Mouse (Mus musculus) adrenal gland (tissue): ENCODE data around the gene Pcgf6.

ENCODE experiments used
- intact Hi-C: fragments of 180-260 bp; cut with DNase I; formaldehyde crosslinking; loops from one replicate; pipeline ENCODE4 v1.15.1; 2025

The Pcgf6 gene

GRCm38 (mm10) chr19:47031770-47032169 lies 18.9 kb downstream of the Pcgf6 start:
- intact Hi-C loops, result no loop called here

- intact Hi-C loops, result no loop called here
Observed at GRCm38 (mm10) chr19:47029796-47030195, 20.9 kb downstream of the Pcgf6 start.

DNA sequence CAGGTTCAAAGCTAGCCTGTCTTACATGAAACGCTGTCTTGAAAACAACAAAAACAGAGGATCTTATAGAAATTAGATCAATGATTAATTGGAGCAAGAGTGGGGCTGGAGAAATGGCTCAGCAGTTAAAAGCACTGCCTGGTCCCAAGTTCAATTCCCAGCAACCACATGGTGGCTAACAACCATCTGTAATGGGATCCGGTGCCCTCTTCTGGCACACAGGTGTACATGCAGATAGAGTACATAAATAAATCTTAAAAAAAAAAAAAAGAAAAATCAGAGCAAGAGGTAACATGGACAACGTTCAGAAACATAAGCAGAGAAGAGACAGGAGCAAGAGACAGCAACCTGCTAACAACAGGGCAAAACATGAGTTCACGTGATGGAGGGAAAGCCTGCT lies 24.2 kb downstream of the Pcgf6 start:
- intact Hi-C loops, result no loop called here

DNA sequence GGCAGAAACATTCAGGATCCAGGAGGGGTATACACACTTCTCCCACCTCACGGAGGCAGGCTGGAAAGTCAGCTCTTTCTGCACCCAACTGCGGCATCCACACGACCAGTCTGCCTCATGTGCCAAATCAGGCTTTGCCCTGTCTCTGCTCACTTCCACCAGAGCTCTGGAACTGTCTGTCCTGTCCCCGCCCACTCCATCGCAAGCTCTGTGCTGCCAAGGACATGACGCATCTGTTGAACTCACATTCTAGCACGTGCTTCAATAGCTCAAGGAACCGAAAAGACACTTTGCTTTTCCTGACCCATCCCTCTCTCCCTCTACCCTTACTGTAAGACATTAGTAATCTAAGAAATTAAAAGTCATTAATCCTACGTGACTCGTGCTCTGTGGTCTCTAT lies 25.8 kb downstream of the Pcgf6 start:
- intact Hi-C loops, result no loop called here

- intact Hi-C loops, result no loop called here
Observed at GRCm38 (mm10) chr19:47023546-47023945, 27.2 kb downstream of the Pcgf6 start.

DNA sequence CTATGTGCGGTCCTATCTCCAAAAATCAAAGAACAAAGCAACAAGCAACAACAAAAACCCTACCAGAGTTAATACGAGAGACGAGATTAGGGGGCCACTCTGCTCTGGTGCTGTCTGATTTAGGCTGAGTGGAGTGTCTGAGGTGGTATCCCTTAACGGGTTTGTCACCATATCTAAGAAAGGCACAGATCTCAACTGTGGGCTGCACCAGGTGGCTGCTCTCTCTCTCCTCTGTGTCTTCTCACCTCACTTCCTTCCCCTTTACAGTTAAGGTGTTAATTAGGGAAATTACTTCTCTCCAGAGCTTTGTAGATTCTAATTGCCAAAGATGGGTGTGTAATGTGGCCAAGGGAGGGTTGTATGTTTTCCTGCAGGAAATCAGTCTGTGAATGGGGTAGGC lies 28.0 kb downstream of the Pcgf6 start:
- intact Hi-C loops, result no loop called here

- intact Hi-C loops, result no loop called here
Observed at GRCm38 (mm10) chr19:47019326-47019725, 31.4 kb downstream of the Pcgf6 start.

DNA sequence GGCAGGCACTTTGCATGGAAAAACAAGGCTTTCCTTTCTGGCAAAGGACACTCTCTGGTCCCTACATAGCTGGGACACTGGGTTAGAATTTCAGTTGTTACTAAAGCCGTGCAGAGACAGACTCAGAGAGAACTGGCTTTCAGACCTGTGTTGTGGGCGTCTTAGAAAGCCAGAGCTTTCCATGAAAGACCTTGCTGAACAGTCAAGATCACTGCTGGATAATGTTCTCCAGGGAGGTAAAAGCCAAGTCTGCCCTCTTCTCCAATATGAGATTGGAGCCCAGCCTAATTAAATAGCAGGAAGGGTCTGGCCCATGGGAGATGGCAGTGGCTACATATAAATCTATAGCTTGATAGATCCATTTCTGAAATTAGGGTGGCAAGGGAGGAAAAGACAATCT lies 32.4 kb downstream of the Pcgf6 start:
- intact Hi-C loops, result no loop called here

DNA sequence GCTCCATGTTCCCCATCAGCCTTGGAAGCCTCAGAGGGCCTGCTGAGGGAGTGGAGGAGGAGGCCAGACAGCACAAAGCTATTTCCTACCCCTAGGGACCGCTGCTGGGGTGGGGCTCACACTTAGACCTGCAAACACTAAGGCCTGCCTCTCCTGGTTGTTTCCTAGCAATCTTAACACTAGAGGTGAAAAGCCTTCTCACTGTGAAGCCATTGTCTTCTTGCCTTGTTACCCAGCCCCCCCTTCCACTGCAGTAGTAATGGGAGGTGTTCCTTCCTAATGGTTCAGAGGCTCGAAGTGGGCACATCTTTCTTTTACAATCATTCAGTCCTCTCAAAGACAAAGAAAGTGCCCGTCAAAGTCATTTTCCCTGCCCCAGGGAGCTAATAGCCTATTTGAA lies 32.9 kb downstream of the Pcgf6 start:
- intact Hi-C loops, result no loop called here

DNA sequence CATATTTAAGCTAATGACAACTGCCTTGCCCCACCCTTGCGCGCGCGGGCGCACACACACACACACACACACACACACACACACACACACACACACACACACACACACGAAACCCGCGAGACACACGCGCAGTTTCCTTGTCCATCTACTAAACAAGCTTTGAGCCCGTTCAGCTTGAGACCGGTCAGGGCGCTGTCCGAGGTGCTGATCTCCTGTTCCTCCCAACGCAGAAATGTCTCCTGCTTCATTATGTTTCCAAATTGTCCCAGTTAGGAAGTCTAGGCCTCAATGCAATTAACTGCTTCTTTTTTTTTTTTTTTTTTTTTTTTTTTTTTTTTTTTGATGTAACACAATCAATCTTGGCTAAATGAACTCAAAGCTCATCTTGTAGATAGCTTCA lies 34.2 kb downstream of the Pcgf6 start:
- intact Hi-C loops, result no loop called here

DNA sequence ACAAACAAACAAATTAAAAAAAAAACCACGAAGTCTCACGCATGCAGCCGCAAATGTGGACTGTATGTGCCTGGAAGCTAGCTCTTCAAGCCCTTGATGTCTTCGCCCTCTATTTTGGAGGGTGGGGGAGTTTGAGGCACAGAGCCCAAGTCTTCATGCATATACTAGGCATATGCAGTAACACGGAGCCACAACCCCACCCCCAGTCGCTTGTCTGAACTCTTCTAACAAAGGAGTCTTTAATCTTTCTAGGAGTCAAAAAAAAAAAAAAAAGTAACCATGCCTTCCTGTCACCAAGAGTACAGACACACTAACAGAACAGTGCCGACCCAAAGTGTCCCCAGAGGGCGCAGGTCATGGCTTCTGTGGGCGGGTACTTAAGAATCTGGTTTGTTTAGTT lies 34.7 kb downstream of the Pcgf6 start:
- intact Hi-C loops, result no loop called here

DNA sequence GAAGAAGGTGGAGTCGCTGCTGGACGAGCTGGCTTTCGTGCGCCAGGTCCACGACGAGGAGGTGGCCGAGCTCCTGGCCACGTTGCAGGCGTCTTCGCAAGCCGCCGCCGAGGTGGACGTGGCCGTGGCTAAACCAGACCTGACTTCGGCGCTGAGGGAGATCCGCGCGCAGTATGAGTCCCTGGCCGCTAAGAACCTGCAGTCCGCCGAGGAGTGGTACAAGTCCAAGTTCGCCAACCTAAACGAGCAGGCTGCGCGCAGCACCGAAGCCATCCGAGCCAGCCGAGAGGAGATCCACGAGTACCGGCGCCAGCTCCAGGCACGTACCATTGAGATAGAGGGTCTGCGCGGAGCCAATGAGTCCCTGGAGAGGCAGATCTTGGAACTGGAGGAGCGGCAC lies 35.3 kb downstream of the Pcgf6 start:
- intact Hi-C loops, result no loop called here

DNA sequence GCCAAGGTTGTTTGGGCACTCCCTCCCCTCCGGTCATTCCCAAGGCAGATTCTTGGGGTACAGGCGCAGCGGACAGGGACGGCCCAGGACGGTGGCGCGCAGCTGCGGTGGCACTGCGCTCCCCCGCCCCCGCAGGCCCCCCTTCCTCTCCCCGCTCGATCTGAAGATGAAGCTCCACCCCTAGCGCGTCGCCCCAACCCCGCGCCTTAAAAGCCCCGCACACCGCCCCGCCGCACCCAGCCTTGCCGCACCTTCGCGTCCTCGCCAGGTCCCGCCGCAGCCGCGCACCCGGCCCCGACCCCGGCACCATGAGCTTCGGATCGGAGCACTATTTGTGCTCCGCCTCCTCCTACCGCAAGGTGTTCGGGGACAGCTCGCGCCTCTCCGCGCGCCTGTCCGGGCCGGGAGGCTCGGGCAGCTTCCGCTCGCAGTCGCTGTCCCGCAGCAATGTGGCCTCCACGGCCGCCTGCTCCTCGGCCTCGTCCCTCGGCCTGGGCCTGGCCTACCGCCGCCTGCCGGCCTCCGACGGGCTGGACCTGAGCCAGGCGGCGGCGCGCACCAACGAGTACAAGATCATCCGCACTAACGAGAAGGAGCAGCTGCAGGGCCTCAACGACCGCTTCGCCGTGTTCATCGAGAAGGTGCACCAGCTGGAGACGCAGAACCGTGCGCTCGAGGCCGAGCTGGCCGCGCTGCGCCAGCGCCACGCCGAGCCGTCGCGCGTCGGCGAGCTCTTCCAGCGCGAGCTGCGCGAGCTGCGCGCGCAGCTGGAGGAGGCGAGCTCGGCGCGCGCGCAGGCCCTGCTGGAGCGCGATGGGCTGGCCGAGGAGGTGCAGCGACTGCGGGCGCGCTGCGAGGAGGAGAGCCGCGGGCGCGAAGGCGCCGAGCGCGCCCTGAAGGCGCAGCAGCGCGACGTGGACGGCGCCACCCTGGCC lies 36.0 kb downstream of the Pcgf6 start, which contains the start of the genes Ina and Nt5c2:
Ina (plus strand) TSS at position 252 of the 935 bp plus-strand sequence.
Nt5c2 (minus strand) TSS at position 707 of the 935 bp plus-strand sequence.
- intact Hi-C loops, result no loop called here

- intact Hi-C loops, result no loop called here
Observed at GRCm38 (mm10) chr19:47014159-47014446, 36.6 kb downstream of the Pcgf6 start.

DNA sequence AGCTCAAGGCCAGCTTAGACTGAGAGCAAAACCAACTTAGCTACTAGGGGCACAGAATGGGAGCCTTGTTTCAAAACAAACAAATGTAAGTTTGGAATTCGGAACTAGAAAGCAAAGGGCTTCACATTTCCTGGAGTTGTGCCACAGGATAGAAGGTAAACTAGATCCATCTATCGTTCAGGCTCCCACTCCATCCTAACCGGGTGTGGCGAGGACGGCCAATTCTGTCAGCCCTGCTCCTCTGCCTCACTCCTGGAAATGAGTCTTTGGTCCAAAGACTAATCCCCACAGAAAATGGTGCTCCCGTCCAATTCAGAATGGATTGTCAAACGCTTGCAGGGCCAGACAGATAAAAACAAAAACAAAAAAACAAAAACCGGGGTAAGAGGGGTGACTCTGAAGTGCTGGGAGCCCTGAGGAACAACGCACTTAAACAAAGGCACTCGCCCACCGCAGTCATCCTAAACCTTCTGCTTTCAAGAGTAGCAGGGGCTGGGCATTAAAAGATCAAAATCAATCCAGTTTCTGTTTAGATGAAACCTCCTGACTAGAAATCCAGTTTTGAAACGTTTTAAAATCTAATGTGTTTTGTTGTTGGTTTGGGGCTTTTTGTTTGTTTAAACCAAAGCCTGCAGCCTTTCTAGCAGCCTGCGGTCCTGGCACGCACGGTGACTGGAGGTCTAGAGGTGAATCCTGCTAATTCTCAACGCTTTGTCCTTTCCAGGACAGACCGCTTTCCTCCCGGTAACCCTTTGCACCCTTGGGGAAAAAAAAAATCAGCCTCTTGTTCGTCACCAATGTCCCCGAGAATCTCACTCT lies 37.2 kb downstream of the Pcgf6 start:
- intact Hi-C loops, result no loop called here

- intact Hi-C loops, result no loop called here
Observed at GRCm38 (mm10) chr19:47012521-47013130, 38.1 kb downstream of the Pcgf6 start.

GRCm38 (mm10) chr19:47009943-47010342 lies 40.8 kb downstream of the Pcgf6 start:
- intact Hi-C loops, result no loop called here

DNA sequence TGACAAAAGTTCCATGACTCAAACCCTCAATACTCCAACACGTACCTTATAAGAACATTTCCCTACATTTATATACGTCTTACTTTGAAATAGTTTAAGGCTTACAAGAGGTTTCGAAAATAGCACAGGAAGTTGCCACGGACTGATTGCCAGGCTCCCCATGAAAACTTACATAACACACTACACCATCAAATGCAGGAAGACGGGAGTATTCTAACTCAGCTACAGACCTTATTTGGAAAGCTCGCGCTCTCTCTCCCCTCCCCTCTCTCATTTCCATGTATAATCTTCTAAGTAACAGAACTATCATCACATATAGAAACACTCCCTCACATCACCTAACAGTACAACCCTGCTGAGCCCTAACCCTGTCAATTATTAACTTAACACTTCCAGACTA lies 41.3 kb downstream of the Pcgf6 start:
- intact Hi-C loops, result no loop called here

DNA sequence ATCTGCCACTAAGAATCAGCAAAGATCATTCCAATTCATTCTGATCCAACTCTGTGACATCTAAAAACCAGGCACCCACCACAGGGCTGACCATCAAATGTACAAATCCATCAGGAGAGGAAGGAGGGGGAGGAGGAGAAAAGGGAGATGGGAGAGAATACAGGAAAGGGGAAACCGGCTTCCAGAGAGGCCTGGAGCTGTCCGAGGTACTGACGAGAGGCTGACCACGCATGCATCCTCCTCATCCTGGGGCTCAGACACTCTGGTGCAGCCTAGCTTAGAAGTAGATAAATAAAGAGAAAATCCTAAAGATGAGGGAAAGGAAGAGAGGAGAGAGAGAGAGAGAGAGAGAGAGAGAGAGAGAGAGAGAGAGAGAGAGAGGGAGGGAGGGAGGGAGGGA lies 44.4 kb downstream of the Pcgf6 start:
- intact Hi-C loops, result no loop called here

DNA sequence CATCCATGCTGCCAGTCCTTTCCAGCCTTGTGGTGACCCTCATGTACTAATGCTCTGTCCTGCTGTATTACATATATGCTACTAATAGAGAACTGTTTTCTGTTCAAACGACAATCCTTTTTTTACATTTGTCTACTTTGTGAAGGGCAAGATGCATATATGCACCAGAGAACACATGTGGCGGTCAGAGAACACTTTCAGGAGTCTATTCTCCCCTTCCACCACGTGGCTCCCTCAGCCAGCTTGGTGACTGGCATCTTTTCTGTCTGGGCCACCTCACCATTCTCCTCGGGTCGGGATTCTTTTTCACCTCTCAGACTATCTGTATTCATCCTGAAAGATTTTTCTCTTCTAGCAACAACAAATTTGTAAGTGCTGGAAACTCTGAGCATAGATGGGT lies 44.8 kb downstream of the Pcgf6 start:
- intact Hi-C loops, result no loop called here

DNA sequence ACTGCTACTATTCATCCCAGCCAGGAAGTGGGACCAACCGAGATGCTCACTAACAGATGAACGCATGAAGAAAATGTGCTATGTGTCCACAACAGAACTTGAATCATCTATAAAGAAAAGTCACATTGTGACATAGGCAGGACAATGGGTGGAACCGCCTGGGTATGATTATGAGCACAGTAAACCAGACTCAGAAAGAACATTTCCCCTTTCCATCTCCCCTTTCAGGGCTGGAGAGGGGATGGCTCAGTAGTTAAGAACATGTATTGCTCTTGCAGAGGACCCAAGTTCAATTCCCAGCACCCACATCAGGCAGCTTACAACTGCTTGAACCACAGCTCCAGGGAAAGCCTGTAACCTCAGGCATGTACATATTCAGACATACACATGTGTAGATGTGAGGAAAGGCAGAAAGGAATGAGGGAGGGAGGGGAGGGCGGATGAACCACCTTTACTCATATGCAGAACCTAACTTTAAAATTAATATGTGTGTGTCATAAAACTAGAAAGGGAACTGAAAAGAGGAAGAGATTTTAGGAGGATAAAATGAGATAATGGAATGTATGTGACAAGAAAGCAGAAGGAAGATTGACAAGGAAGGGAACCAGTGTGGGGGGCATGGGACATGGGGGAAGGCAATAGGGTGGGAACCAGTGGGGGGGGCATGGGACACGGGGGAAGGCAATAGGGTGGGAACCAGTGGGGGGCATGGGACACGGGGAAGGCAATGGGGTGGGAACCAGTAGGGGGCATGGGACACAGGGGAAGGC lies 46.8 kb downstream of the Pcgf6 start:
- intact Hi-C loops, result no loop called here
